Mouse (Mus musculus): Measurements from ENCODE around the gene Zfp217. TPM values are rescaled to one million over a fixed set of nuclear protein-coding genes. Genes with fewer than 3 reads are reported as not detected.

Gene Zfp217
- total RNA-seq, 1 experiment from 2014 or later = 83.2 TPM

DNA sequence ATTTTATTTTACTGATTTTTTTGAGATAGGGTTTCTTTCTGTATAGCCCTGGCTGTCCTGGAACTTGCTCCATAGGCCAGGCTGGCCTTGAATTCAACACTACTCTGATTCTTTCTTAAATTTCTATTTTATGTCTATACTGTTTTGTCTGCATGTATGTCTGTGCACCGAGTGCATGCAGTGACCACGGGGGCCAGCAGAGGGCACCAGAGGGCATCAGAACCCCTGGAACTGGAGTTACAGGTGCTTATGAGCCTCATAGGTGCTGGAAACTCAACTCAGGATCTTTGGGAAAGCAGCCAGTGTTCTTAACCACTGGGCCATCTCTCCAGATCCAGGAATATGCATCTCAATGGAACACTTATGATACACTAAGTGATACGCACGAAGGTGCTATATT lies 87.8 kb downstream of the Zfp217 start:
- ATAC-seq (ENCODE audit: extremely low read depth, insufficient number of reproducible peaks, low FRiP score, poor library complexity, severe bottlenecking) = no peak

- no peak for ATAC-seq (ENCODE audit: extremely low read depth, insufficient number of reproducible peaks, low FRiP score, poor library complexity, severe bottlenecking)
Measured at GRCm38 (mm10) chr2:170058774-170059173, 89.1 kb downstream of the Zfp217 start.

All from neutrophil, adult 5-6 weeks (primary cell).